1 mouse cellular context compared by ENCODE assay signal in genomic region chr4:132776764-132777163, GRCm38 (mm10).
TF ChIP-seq lines count a peak whose summit lies in the region.

No protein-coding gene starts in this region.

TF ChIP-seq in MEL, 35 proteins besides CTCF, POLR2A, EP300 and RAD21:
- TF ChIP-seq ZC3H11A (IDR thresholded peaks at IDR 0.05; ENCODE audit: low read depth, low read length) (peak; percentile 86), SMC3 (IDR thresholded peaks at IDR 0.05; ENCODE audit: low read depth, low read length) (peak; percentile 82), MXI1 (IDR thresholded peaks at IDR 0.05; ENCODE audit: low read depth, low read length) (no peak)
